ENCODE assay signal across 8 mouse cellular contexts in genomic region chr14:19976421-19977270, GRCm38 (mm10). TPM values are rescaled to one million over a fixed set of nuclear protein-coding genes. Genes with fewer than 3 reads are reported as not detected.
DNase-seq lines count a peak whose midpoint lies in the region; ATAC-seq and TF ChIP-seq lines count a peak whose summit lies in the region.

No protein-coding gene starts in this region.

- DNase-seq in cerebellum, postnatal 14 days: peak; percentile 86
- peak; percentile 55 to 70 for DNase-seq in frontal cortex, postnatal 36 days (ENCODE audit: low spot score in 2 of 2)
- peak; percentile 80 for DNase-seq in hindbrain, embryonic 14.5 days (ENCODE audit: low spot score)
- peak; percentile 60 to 75 for DNase-seq in left cerebral cortex, adult 2 months (ENCODE audit: extremely low spot score in 1 of 2, low spot score in 2 of 2)
- peak; percentile 83 for DNase-seq in retina, postnatal 1 day
- no peak for DNase-seq in urinary bladder, adult 2 months (ENCODE audit: low spot score)

- H3K9ac ChIP-seq in hindbrain, embryonic 14.5 days: peak overlapping the region; percentile 94

- H3K27me3 ChIP-seq in hindbrain, embryonic 14.5 days (ENCODE audit: control insufficient read depth, insufficient read depth, low read length): no peaks in the 10 kb centered on the region

- peak overlapping the region; percentile 99 for H3K27ac ChIP-seq in hindbrain, embryonic 14.5 days
- H3K27ac ChIP-seq in left cerebral cortex, adult 2 months: peak overlapping the region; percentile 90
- peak overlapping the region; percentile 86 for H3K27ac ChIP-seq in macrophage

- peaks cover 48% of the 10 kb centered on the region for H3K79me2 ChIP-seq in macrophage (ENCODE audit: inconsistent target)

- peaks cover 44% of the 10 kb centered on the region for H3K4me1 ChIP-seq in hindbrain, embryonic 14.5 days (replicated peaks; ENCODE audit: control insufficient read depth, insufficient read depth, low read length)

- intact Hi-C loops in left cerebral cortex, adult 2 months (cut with DNase I): loop anchor here (1.0 to 5.0 kb wide), 5 partner anchors 11 to 134 kb away; no protein-coding TSS in a partner anchor

- H3K4me2 ChIP-seq in hindbrain, embryonic 14.5 days (replicated peaks): peak overlapping the region; percentile 75

- H3K9me3 ChIP-seq in hindbrain, embryonic 14.5 days (ENCODE audit: control insufficient read depth, low read length): no peaks in the 10 kb centered on the region

- TF ChIP-seq CTCF in left cerebral cortex, adult 2 months (IDR thresholded peaks at IDR 0.05): peak; percentile 34

- ATAC-seq in activated CD4-positive, CD25-positive, alpha-beta regulatory T cell, adult 4 months: peak; percentile 60
- peak; percentile 96 for ATAC-seq in hindbrain, embryonic 14.5 days (ENCODE audit: low FRiP score)

- WGBS in hindbrain, embryonic 14.5 days: under 1% methylated on average over 24 of the region's 24 CpGs
- WGBS in macrophage (ENCODE audit: missing documents): 1% methylated on average over 22 of the region's 24 CpGs

- no peaks in the 10 kb centered on the region for H3K36me3 ChIP-seq in hindbrain, embryonic 14.5 days (replicated peaks; ENCODE audit: control insufficient read depth, insufficient read depth)
- no peaks in the 10 kb centered on the region for H3K36me3 ChIP-seq in macrophage (ENCODE audit: inconsistent target)

- H3K4me3 ChIP-seq in hindbrain, embryonic 14.5 days (replicated peaks; ENCODE audit: low read length): peak overlapping the region; percentile 75
- H3K4me3 ChIP-seq in left cerebral cortex, adult 2 months: peak overlapping the region; percentile 56
- H3K4me3 ChIP-seq in macrophage (ENCODE audit: inconsistent target): peak overlapping the region; percentile 68

RNA-seq across cellular contexts. Expression of gene Gng2, which starts 0.8 kb away (rescaled TPM):
- 10 to 100 TPM; 66.2 to 77.1 TPM for polyA plus RNA-seq in activated CD4-positive, CD25-positive, alpha-beta regulatory T cell, adult 4 months (2017; shearing (Covaris generic))
- polyA plus RNA-seq in hindbrain, embryonic 14.5 days (2014; fragmentation: Nextera tagmentation; extraction: Ambion mirVana): 362 and 393 TPM in 2 replicates
- total RNA-seq in left cerebral cortex, adult 2 months (2021): 100 to 1,000 TPM; 195 to 206 TPM
- total RNA-seq in macrophage (2018; cell fraction: chromatin; rRNA removed): 10 to 100 TPM in 19 of 26 experiments, 1 to 10 TPM in 7; 4.2 to 66.1 (median 29.6) TPM
- 100 to 1,000 TPM; 131 to 281 (median 162) TPM for total RNA-seq in macrophage (2018; cell fraction: cytosol; rRNA removed)
- 100 to 1,000 TPM in 2 of 26 experiments, 10 to 100 TPM in 24; 21.1 to 122 (median 61.1) TPM for total RNA-seq in macrophage (2018; cell fraction: nucleus; rRNA removed)
- polyA plus RNA-seq in macrophage (2018): 134 to 216 TPM (median 195 TPM) in 3 replicates
- 6.5 and 12.6 TPM in 2 replicates for polyA plus RNA-seq in urinary bladder, adult 2 months (2012; rRNA removed)
